Mouse (Mus musculus) embryonic facial prominence, embryonic 13.5 days (tissue): ENCODE measurements around the gene Oip5. TPM values are rescaled to one million over a fixed set of nuclear protein-coding genes. Genes with fewer than 3 reads are reported as not detected.
"Not testable (repeated sequence)": the region's sequence is repeated elsewhere in the genome, so short reads cannot be mapped to it uniquely, and the experiment has no call there.

Experiments
- ATAC-seq: fragments of 200-750 bp; cut with Nextera tagmentation; 2 replicates; pipeline ENCODE4 v1.8.0; 2017; ENCODE audit warnings: low read depth; ENCODE audit not compliant: insufficient number of reproducible peaks, insufficient read depth, low FRiP score, low TSS enrichment
- H3K27ac ChIP-seq: fragments of 300-500 bp; sonication (generic); 2 replicates; pipeline ENCODE4 v1.5.1; 2015; ENCODE audit warnings: moderate library complexity, mild to moderate bottlenecking, inconsistent platforms
- H3K27me3 ChIP-seq: fragments of 300-500 bp; sonication (generic); 2 replicates; pipeline ENCODE4 v1.6.1; 2015; ENCODE audit warnings: mild to moderate bottlenecking, inconsistent platforms
- H3K36me3 ChIP-seq: fragments of 300-500 bp; sonication (generic); 2 replicates; pipeline ENCODE4 v1.6.1; 2015; ENCODE audit warnings: mild to moderate bottlenecking, inconsistent platforms
- H3K4me1 ChIP-seq: fragments of 300-500 bp; sonication (generic); 2 replicates; pipeline ENCODE4 v1.6.1; 2015; ENCODE audit warnings: inconsistent platforms
- H3K4me2 ChIP-seq: fragments of 300-500 bp; sonication (generic); 2 replicates; pipeline ENCODE4 v1.6.1; 2015; ENCODE audit warnings: moderate library complexity, mild to moderate bottlenecking, inconsistent platforms
- H3K4me3 ChIP-seq: fragments of 300-500 bp; sonication (generic); 2 replicates; pipeline ENCODE4 v1.5.1; 2015; ENCODE audit warnings: mild to moderate bottlenecking, inconsistent platforms
- H3K9ac ChIP-seq: fragments of 300-500 bp; sonication (generic); 2 replicates; pipeline ENCODE4 v1.6.1; 2015; ENCODE audit warnings: mild to moderate bottlenecking, inconsistent platforms
- H3K9me3 ChIP-seq: fragments of 300-500 bp; sonication (generic); 2 replicates; pipeline ENCODE4 v1.6.1; 2016; ENCODE audit warnings: inconsistent platforms
- WGBS: fragments of 180-500 bp; shearing (Covaris S2); methylation state at CpG from one replicate; pipeline ENCODE4 v1.1.7; 2015; ENCODE audit warnings: mixed read lengths; 5-methylcytosine and 5-hydroxymethylcytosine counted together
- polyA plus RNA-seq: library from polyadenylated mRNA; unstranded; fragments of >200 nt; fragmentation: Nextera tagmentation; extraction: Ambion mirVana; gene quantifications from 2 replicates; pipeline ENCODE4 v1.2.1, GENCODE M21; 2015

Gene Oip5
- polyA plus RNA-seq, 1 experiment from 2014 or later, result 23.0 TPM

DNA sequence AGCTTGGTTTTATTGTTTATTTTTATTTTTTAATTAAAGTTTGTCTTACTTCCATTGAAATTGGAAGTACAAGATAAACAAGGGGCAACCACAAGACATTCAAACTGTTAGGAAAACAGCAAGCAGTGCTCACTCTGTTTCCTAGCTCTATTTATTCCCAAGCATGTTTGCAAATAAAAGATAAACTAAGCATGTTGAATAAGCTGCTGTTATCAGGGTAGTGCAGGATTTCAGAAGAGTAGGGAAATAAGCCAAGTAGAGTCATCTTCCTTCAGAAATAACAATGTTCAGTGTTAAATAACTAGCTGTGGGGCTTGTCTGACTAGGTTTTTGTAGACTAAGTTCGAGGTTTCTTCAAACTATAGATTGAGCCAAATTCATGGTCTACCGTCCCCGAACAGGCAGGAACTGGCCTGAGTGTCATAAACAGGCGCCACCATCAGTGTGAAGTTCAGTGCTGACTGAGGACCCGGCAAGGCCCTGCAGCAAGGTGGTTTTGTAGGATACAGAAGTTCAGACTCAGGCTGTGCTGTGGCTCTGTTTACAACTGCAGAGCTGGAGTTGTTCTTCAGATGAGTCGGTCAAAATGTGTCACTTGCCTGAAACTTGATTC lies 12.8 kb downstream of the Oip5 start:
- Histone ChIP-seq H3K9me3 (no peaks in the 10 kb centered on the region), H3K9ac (no peak overlapping the region), H3K27me3 (no peaks in the 10 kb centered on the region), H3K4me1 (no peaks in the 10 kb centered on the region), H3K4me2 (no peak overlapping the region), H3K36me3 (peaks cover 70% of the 10 kb centered on the region), H3K27ac (no peak overlapping the region), H3K4me3 (no peak overlapping the region)
- 89% methylated on average over 6 of the region's 6 CpGs for WGBS
- no peak for ATAC-seq

DNA sequence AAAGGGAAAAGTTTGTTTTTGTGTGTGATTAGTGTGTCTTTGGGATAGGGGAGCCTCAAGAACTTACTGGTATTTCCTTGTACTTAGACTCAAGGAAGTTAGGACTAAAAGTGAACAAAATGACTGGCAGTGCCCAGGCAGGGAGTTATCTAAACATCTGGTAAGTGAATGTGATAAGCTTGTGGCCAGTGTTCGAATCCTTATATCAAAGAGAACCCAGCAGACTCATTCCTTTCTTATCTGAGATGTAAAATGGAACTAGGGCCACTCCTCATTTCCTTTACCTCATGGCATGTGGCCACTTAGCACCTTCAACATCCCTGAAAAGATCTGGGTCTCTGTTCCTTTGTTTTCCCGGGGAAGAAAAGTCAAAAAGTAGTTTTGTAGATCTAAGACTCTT lies 14.4 kb downstream of the Oip5 start:
- H3K4me1 ChIP-seq, result no peaks in the 10 kb centered on the region
- no peaks in the 10 kb centered on the region for H3K9me3 ChIP-seq
- H3K9ac ChIP-seq, result no peak overlapping the region
- no peak overlapping the region for H3K4me3 ChIP-seq
- no peaks in the 10 kb centered on the region for H3K27me3 ChIP-seq
- ATAC-seq, result no peak
- 89% methylated on average over 2 of the region's 2 CpGs for WGBS
- peaks cover 76% of the 10 kb centered on the region for H3K36me3 ChIP-seq
- H3K4me2 ChIP-seq, result no peak overlapping the region
- no peak overlapping the region for H3K27ac ChIP-seq

DNA sequence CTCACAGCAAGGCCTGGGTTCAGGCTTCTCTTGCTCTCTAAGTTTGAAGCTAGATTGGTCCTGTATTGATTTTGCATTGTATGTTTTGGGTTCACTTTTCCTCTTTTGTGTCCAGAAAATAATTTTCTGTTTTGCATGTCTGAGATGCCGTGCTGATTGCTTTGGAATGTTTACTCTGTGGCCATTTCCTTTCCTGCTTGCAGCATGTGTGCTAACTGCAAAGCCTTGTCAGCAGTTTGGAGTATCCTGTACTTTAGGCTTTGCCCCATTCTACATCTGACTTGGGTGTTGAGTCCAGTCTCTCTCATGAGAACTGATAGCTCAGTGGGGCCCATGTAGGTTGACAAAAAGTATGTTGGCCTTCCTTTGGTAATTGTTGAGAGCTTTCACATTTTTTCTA lies 15.8 kb downstream of the Oip5 start:
- Histone ChIP-seq H3K27me3 (no peaks in the 10 kb centered on the region), H3K36me3 (peaks cover 74% of the 10 kb centered on the region), H3K4me1 (no peaks in the 10 kb centered on the region), H3K4me3 (no peak overlapping the region), H3K4me2 (no peak overlapping the region), H3K27ac (no peak overlapping the region), H3K9ac (no peak overlapping the region), H3K9me3 (no peaks in the 10 kb centered on the region)
- 73% methylated on average over 1 of the region's 1 CpGs for WGBS
- ATAC-seq, result no peak

DNA sequence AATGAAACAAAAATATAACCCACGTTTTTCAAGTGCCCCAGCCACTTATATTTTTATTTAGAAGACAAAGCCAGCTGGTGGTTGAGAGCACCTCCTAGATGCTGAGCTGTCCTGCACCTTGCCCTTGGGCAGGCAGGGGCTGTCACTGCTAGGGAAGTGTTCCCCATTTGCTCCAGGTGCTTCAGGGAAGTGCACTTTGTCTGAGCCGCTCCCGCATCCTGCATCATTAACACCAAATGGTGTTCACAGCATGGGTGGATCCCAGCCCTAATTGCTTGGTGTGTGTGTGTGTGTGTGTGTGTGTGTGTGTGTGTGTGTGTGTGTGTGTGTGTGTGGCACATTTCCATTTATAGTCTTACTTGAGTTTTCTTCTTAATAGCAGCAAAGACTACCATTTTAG lies 16.7 kb downstream of the Oip5 start:
- H3K4me1 ChIP-seq, H3K9me3 ChIP-seq, H3K27ac ChIP-seq, H3K4me3 ChIP-seq, H3K27me3 ChIP-seq, ATAC-seq, H3K4me2 ChIP-seq, H3K9ac ChIP-seq: not testable (repeated sequence)
- H3K36me3 ChIP-seq, result peaks cover 75% of the 10 kb centered on the region
- WGBS, result 70% methylated on average over 3 of the region's 3 CpGs

DNA sequence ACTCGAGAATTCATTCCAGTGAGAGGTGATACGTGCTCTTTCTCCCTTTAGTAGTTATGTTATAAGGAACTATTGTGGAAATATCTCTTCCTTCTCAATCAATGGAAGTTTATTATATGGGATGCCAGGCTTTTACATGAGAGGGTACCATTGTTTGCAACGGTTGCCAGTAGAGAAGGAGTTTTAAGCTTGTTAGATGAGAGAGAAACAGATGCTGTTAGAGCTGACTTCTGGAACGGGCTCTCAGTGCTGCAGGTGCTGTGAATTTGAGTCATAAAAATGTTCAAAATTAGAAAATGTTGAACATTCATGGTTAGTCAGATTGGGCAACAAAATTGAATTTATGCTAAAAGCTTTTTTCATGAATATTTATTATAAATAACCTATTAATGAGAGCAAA lies 17.2 kb downstream of the Oip5 start:
- no peaks in the 10 kb centered on the region for H3K9me3 ChIP-seq
- H3K36me3 ChIP-seq, result peaks cover 74% of the 10 kb centered on the region
- no peaks in the 10 kb centered on the region for H3K4me1 ChIP-seq
- H3K4me3 ChIP-seq, result no peak overlapping the region
- H3K27me3 ChIP-seq, result no peaks in the 10 kb centered on the region
- H3K4me2 ChIP-seq, result no peak overlapping the region
- H3K9ac ChIP-seq, result no peak overlapping the region
- H3K27ac ChIP-seq, result no peak overlapping the region
- 85% methylated on average over 4 of the region's 4 CpGs for WGBS
- no peak for ATAC-seq

DNA sequence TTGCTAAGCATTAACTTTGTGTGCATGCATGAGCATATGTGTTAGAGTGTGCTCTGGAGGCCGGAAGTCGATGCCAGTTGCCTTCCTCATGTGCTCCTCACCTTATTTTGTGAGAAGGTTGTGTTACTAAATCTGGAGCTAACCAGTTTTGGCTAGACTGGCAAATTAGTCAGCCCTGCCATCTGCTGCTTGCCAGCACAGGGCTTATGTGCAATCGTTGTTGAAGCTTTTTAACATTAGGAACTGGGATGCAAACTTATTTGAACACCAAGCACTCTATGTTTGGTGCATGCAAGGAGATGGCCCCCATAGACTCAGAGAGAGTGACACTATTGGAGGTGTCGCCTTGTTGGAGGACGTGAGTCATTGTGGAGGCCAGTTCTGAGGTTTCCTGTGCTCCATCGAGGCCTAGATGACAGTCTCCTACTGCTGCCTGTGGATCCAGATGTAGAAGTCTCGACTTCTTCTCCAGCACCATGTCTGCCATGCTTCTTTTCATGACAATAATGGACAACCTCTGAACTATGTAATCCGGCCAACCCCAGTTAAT lies 21.4 kb downstream of the Oip5 start:
- Histone ChIP-seq H3K36me3 (peaks cover 47% of the 10 kb centered on the region), H3K27ac (no peak overlapping the region), H3K4me2 (no peak overlapping the region), H3K9me3 (no peaks in the 10 kb centered on the region), H3K4me1 (peaks cover 6% of the 10 kb centered on the region), H3K4me3 (no peak overlapping the region), H3K27me3 (no peaks in the 10 kb centered on the region), H3K9ac (no peak overlapping the region)
- ATAC-seq, result no peak
- WGBS, result 92% methylated on average over 8 of the region's 8 CpGs

DNA sequence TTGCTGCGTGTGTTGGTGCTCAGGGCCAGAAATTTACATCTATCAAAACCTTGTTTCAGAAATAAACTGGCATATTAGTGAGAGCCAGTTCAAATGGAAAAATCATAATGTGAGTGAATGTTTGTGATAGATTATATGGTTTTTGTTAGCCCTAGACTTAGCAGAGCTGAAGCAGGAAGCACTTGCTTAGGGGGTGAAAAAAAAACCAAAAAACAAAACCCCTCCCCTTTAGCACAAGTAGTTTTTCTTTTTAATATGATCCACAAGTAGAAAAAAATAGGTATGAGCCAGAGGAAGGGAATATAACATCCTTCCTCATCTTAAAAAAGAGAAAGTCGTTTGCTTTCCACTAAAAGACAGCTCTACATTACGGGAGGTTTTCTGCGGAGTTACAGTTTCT lies 23.0 kb downstream of the Oip5 start:
- Histone ChIP-seq H3K9ac (peak overlapping the region; percentile 97), H3K4me3 (peak overlapping the region; percentile 97), H3K36me3 (peaks cover 43% of the 10 kb centered on the region), H3K27ac (peak overlapping the region; percentile 86; the same call in 1 of the 2 replicates), H3K4me1 (peaks cover 6% of the 10 kb centered on the region), H3K27me3 (no peaks in the 10 kb centered on the region), H3K9me3 (no peaks in the 10 kb centered on the region), H3K4me2 (peak overlapping the region; percentile 69)
- ATAC-seq, result no peak
- 41% methylated on average over 4 of the region's 4 CpGs for WGBS

DNA sequence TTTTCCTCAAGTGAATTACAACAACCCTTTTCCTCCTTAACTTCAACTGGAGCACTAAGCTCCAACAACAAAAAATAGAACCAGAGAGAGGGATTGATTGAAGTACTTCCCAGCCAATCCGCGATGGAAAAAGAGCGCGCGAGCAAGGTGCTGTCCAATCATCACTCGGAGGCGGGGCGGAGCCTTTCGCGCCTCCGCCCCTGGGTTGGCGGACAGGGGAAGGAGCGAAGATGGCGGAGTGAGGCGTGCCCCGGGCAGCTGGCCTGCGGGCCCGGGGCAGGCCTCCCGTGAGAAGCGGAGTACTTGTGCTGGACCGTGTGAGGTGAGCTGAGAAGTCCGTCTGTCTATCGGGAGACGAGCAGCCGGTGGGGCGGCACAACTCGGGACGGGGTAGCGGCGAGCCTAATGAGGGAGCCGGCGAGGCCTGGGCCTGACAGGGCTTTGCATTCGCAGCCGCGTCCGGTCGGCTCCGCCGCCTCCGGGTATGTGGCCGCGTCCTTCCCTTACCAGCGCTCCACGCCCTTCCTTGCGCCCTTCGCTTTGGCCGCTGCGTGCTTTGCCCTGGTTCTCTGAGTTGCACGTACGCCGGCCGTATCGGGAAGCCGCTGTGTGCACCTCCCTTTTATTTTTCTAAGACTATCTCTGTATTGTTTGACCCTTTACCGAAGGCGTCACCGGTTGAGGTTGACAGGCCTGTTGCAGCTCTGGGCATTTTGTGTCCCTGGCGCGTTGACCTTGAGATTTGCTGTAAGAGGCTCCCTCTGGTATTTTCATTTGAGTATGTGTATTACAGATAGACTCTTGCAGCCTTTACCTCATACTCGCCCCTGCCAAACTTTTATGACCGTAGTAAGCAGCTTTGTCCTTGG lies 23.9 kb downstream of the Oip5 start:
- under 1% methylated on average over 61 of the region's 61 CpGs for WGBS
- H3K36me3 ChIP-seq, result peaks cover 35% of the 10 kb centered on the region

DNA sequence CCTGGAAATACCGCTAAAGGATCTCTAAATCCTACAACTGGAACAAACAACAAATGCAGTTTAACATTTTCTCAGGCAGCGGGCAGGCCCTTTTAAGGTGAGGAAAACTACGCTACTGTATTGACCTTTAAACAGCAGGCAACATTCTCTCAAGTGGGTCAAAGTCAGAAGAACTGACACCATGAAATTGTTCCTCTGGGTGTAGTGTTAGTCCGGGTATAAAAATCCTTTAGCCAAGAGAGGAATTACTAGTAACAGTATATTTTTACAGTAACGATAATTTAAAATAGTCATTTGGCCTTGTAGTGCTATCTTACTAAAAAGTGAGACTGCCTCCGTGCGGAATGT lies 24.5 kb downstream of the Oip5 start:
- no peak for ATAC-seq
- Histone ChIP-seq H3K4me1 (peaks cover 6% of the 10 kb centered on the region), H3K9ac (0 out of 2 replicates have a peak overlapping the region, but pooled peaks have one; percentile 40), H3K36me3 (peaks cover 30% of the 10 kb centered on the region), H3K9me3 (no peaks in the 10 kb centered on the region), H3K27ac (peak overlapping the region; percentile 84), H3K4me2 (peak overlapping the region; percentile 69), H3K27me3 (no peaks in the 10 kb centered on the region), H3K4me3 (peak overlapping the region; percentile 97)
- 9% methylated on average over 7 of the region's 7 CpGs for WGBS

More for the DNA sequence above, 23.9 kb downstream of the Oip5 start:
- H3K27me3 ChIP-seq, result no peaks in the 10 kb centered on the region
- peak overlapping the region; percentile 69 for H3K4me2 ChIP-seq
- peak overlapping the region; percentile 97 for H3K4me3 ChIP-seq
- no peaks in the 10 kb centered on the region for H3K9me3 ChIP-seq
- peak; percentile 97 for ATAC-seq
- peak overlapping the region; percentile 97 for H3K9ac ChIP-seq
- peak overlapping the region; percentile 86 for H3K27ac ChIP-seq
- H3K4me1 ChIP-seq, result peaks cover 6% of the 10 kb centered on the region

DNA sequence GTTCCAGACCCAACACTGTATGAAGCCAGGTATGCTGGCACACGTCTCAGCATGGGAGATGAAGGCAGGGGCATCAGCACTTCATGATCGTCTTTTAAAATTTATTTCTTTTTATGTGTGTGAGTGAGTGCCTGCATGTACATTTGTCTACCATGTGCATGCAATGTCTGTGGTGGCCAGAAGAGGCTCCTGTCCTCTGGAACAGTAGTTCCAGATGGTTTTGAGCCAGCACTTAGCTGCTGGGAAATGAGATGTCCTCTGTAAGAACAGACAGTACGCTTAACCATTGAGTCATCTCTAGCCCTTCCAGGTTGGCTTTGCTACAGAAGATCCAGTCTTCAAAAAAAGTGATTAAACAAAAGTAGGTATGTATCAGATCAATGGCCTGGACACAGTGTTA lies 27.0 kb downstream of the Oip5 start:
- peaks cover 11% of the 10 kb centered on the region for H3K36me3 ChIP-seq
- no peak overlapping the region for H3K9ac ChIP-seq
- no peak overlapping the region for H3K27ac ChIP-seq
- H3K27me3 ChIP-seq, result no peaks in the 10 kb centered on the region
- peaks cover 6% of the 10 kb centered on the region for H3K4me1 ChIP-seq
- no peaks in the 10 kb centered on the region for H3K9me3 ChIP-seq
- no peak for ATAC-seq
- WGBS, result 86% methylated on average over 3 of the region's 3 CpGs
- no peak overlapping the region for H3K4me3 ChIP-seq
- no peak overlapping the region for H3K4me2 ChIP-seq

DNA sequence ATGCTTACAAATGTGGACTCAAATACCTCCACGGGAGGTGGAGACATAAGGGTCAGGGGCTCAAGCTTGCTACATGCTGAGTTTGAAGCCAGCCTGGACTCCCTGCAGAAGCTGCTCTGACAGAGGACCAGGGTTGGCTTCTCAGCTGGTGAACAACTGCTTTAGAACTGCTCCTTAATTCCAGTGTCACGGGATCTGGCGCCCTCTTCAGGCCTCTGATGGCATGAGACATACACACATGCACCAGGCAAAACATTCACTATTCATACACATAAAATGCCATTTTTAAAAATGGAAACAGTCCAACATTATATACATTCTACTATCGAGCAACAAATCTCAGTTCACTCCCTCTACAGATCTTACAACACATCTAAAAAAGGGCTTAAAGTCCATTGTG lies 30.9 kb downstream of the Oip5 start:
- ATAC-seq, result no peak
- H3K4me1 ChIP-seq, result no peaks in the 10 kb centered on the region
- H3K9ac ChIP-seq, result no peak overlapping the region
- no peaks in the 10 kb centered on the region for H3K9me3 ChIP-seq
- no peaks in the 10 kb centered on the region for H3K27me3 ChIP-seq
- no peak overlapping the region for H3K4me3 ChIP-seq
- H3K27ac ChIP-seq, result no peak overlapping the region
- peaks cover 17% of the 10 kb centered on the region for H3K36me3 ChIP-seq
- 13% methylated on average over 4 of the region's 4 CpGs for WGBS
- no peak overlapping the region for H3K4me2 ChIP-seq

DNA sequence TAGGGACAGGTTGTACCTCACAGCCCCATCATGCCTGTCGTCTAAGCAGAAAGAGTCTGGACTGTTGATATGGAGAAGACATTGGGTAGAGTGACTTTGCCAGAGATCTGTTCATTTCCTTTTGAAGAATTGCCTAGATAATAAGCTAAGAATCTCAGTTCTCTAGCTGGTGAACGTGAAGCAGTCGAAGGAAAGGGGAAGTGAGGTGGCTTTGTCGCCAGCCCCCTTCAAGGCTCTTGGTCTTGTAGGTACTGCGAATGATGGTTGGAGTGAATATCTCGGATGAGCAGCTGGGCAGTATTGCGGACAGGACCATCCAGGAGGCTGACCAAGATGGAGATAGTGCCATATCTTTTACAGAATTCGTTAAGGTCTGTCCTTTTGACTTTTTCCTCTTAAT lies 34.0 kb downstream of the Oip5 start:
- no peak overlapping the region for H3K4me3 ChIP-seq
- 87% methylated on average over 8 of the region's 8 CpGs for WGBS
- no peak for ATAC-seq
- no peak overlapping the region for H3K4me2 ChIP-seq
- no peaks in the 10 kb centered on the region for H3K4me1 ChIP-seq
- no peak overlapping the region for H3K9ac ChIP-seq
- no peaks in the 10 kb centered on the region for H3K9me3 ChIP-seq
- no peaks in the 10 kb centered on the region for H3K27me3 ChIP-seq
- H3K27ac ChIP-seq, result no peak overlapping the region
- H3K36me3 ChIP-seq, result peaks cover 11% of the 10 kb centered on the region; the same call in 1 of the 2 replicates
